Mouse (Mus musculus): ENCODE results near the gene H2al1h. TPM values are rescaled to one million over a fixed set of nuclear protein-coding genes. Genes with fewer than 3 reads are reported as not detected.

The H2al1h gene
- total RNA-seq, 2 experiments from 2014 or later = not detected

Other genes starting within 250 kb of the H2al1h start
- not detected for gene H2al1a, start 22.2 kb upstream of the H2al1h start, total RNA-seq (2021)
- not detected for gene H2al1b, start 19.1 kb upstream of the H2al1h start, total RNA-seq (2021)
- gene H2al1c, start 15.8 kb upstream of the H2al1h start, total RNA-seq (2021) = not detected
- not detected for gene H2al1d, start 12.7 kb upstream of the H2al1h start, total RNA-seq (2021)
- not detected for gene H2al1e, start 9.6 kb upstream of the H2al1h start, total RNA-seq (2021)
- not detected for gene H2al1f, start 6.3 kb upstream of the H2al1h start, total RNA-seq (2021)
- not detected for gene H2al1g, start 3.2 kb upstream of the H2al1h start, total RNA-seq (2021)
- not detected for gene H2al1i, start 3.2 kb downstream of the H2al1h start, total RNA-seq (2021)
- gene H2al1j, start 6.3 kb downstream of the H2al1h start, total RNA-seq (2021) = not detected